Mouse (Mus musculus) forebrain, embryonic 16.5 days (tissue): ENCODE results near the gene Gm8122. TPM values are rescaled to one million over a fixed set of nuclear protein-coding genes. Genes with fewer than 3 reads are reported as not detected.
"Not testable (repeated sequence)": the region's sequence is repeated elsewhere in the genome, so short reads cannot be mapped to it uniquely, and the experiment has no call there.

ENCODE experiments used
- ATAC-seq: fragments of 200-750 bp; cut with Nextera tagmentation; 2 replicates; pipeline ENCODE4 v1.8.0; 2017; ENCODE audit warnings: mild to moderate bottlenecking, moderate library complexity
- H3K27ac ChIP-seq: fragments of 300-500 bp; sonication (generic); 2 replicates; pipeline ENCODE4 v1.5.1; 2014; ENCODE audit warnings: low read length, control low read depth
- H3K27me3 ChIP-seq: fragments of 300-500 bp; sonication (generic); replicated peaks from 2 replicates; pipeline ENCODE4 v1.6.1; 2014; ENCODE audit warnings: low read length; ENCODE audit not compliant: control insufficient read depth, insufficient read depth
- H3K36me3 ChIP-seq: fragments of 300-500 bp; sonication (generic); 2 replicates; pipeline ENCODE4 v1.6.1; 2014; ENCODE audit not compliant: control insufficient read depth, insufficient read depth
- H3K4me1 ChIP-seq: fragments of 300-500 bp; sonication (generic); replicated peaks from 2 replicates; pipeline ENCODE4 v1.6.1; 2014; ENCODE audit warnings: low read length; ENCODE audit not compliant: control insufficient read depth, insufficient read depth
- H3K4me2 ChIP-seq: fragments of 300-500 bp; sonication (generic); 2 replicates; pipeline ENCODE4 v1.6.1; 2014; ENCODE audit warnings: mild to moderate bottlenecking, low read length, control low read depth
- H3K4me3 ChIP-seq: fragments of 300-500 bp; sonication (generic); replicated peaks from 2 replicates; pipeline ENCODE4 v1.5.1; 2014; ENCODE audit warnings: mild to moderate bottlenecking, low read length, control low read depth
- H3K9ac ChIP-seq: fragments of 300-500 bp; sonication (generic); replicated peaks from 2 replicates; pipeline ENCODE4 v1.6.1; 2014; ENCODE audit warnings: low read depth, low read length, control low read depth
- H3K9me3 ChIP-seq: fragments of 300-500 bp; sonication (generic); 2 replicates; pipeline ENCODE4 v1.6.1; 2016; ENCODE audit warnings: low read length; ENCODE audit not compliant: control insufficient read depth
- WGBS: fragments of 180-500 bp; shearing (Covaris S2); extraction: QIAGEN DNeasy Blood & Tissue Kit; methylation state at CpG from one replicate; pipeline ENCODE4 v1.1.7; 2014; 5-methylcytosine and 5-hydroxymethylcytosine counted together
- polyA plus RNA-seq: library from polyadenylated mRNA; unstranded; fragments of >200 nt; fragmentation: Nextera tagmentation; extraction: Ambion mirVana; gene quantifications from 2 replicates; pipeline ENCODE4 v1.2.1, GENCODE M21; 2015

Gm8122 gene
- polyA plus RNA-seq, 1 experiment from 2014 or later = not detected

- whole genome bisulfite sequencing = 85% methylated on average over 2 of the region's 4 CpGs
- H3K4me1 ChIP-seq, H3K9ac ChIP-seq, H3K9me3 ChIP-seq, H3K4me3 ChIP-seq, H3K4me2 ChIP-seq, ATAC-seq, H3K36me3 ChIP-seq, H3K27ac ChIP-seq, H3K27me3 ChIP-seq: not testable (repeated sequence)
These were observed 23.2 kb upstream of the Gm8122 start, which contains the start of gene Gm8126 for GRCm38 (mm10) chr14:43258349-43258748. TSS of gene Gm8126 (plus strand) at chr14:43258649.

DNA sequence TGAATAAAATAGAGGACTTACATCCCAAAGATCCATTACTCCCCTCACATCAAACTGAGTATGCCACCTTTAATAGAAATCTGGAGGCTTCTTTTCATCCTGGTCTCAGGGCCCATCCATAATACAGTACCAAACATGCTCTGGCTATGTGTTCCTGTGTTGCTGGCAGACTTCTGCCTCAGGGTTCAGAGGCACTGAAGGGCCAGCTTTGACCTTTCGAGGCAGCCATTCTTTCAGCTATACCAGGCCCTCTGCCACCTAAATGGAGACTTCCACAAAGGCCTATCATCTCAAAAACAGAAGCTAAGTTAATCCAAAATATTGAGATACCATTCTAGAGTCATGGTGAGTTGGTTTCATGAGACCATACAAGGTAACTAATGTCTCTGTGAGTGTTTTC is 21.4 kb upstream of the Gm8122 start:
- not testable (repeated sequence) for ATAC-seq, H3K4me3 ChIP-seq, H3K9ac ChIP-seq, H3K9me3 ChIP-seq, H3K4me2 ChIP-seq, H3K27ac ChIP-seq, H3K27me3 ChIP-seq, H3K4me1 ChIP-seq, H3K36me3 ChIP-seq
- 71% methylated on average over 1 of the region's 1 CpGs for WGBS

DNA sequence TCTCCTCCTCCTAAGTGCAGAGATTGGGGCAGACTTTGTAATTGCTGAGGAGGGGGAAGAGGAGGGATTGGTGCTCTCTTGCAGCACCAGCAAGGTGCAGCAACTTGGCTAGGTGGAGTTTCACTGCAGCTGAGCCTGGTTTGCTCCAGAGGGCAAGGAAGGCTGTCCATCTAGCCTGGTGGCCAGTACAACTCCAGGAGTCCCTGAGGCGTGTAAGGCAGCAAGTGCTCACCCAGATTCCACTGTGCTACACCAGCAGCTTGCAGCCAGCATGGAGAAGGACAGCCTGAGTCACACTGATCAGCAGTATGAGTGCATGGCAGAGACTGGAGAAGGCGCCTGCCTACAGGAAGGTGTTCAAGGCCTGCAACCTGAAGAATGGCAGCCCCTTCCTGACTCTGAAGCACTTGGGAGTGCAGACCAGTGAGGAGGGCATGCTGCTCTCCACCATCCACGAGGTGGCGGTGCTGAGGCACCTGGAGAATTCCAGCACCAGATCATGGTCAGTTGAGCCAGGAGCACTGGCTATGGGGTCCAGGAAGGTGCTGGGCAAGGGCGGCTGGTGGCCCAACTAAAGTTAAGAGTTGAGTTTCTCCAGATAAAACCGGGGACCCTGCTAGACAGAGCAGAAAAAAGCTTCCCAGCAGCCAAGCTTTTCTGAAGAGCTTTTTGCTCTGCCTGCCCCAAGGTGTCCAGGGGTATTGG is 15.6 kb upstream of the Gm8122 start:
- H3K4me3 ChIP-seq, H3K4me2 ChIP-seq, ATAC-seq, H3K9me3 ChIP-seq, H3K27me3 ChIP-seq, H3K4me1 ChIP-seq, H3K9ac ChIP-seq, H3K36me3 ChIP-seq, H3K27ac ChIP-seq: not testable (repeated sequence)
- whole genome bisulfite sequencing = 40% methylated on average over 5 of the region's 6 CpGs

DNA sequence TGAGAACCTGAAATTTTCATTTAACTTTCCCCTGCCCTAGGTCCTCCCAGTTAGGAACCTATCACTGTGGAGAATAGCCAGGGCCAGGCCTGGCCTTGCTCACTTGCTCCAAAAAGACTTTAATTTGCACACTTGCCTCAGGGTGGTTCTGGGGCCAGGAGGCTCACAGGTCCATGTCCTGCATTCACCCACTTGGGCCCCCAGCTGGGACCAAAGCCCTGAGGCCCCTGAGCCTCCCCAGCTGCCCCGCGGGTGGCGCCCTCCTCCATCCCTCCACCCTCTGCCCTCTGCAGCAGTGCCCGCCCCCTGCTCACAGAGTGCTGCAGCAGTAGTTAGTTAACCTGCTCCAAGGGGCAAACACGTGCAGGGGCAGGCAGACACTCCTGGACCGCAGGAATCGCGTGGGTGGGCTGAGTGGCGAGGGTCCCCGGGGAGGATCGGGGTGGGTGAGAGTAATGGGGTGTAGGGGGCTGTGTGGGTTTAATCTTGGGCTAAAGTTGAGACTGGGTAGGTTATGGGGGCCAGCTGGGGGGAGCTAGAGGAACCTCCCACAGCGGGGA is 14.6 kb upstream of the Gm8122 start:
- H3K9ac ChIP-seq, H3K9me3 ChIP-seq, H3K4me2 ChIP-seq, H3K36me3 ChIP-seq, H3K27me3 ChIP-seq, ATAC-seq, H3K4me1 ChIP-seq, H3K27ac ChIP-seq, H3K4me3 ChIP-seq: not testable (repeated sequence)
- WGBS = 27% methylated on average over 7 of the region's 12 CpGs

DNA sequence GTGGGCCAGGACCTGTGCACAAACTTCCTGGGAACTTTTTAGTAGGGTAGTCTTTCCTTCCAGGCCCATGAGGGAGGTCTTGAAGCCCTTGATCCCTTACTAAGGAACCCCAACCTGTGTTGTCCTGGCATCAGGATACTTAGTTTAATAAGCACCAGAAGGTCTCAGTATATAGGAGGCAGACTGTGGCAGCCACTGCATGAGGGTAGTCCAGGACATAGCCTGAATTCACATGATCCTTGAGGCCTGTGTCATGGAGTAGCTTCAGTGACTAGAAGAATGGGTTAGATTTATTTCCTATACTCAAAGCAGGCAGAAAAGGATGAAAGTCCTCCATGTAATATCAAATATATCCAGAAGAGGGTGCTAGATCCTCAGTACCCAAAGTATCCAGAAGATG is 2.7 kb upstream of the Gm8122 start:
- not testable (repeated sequence) for H3K9ac ChIP-seq, H3K36me3 ChIP-seq, H3K4me2 ChIP-seq, H3K27ac ChIP-seq, ATAC-seq, H3K4me3 ChIP-seq, H3K9me3 ChIP-seq, H3K4me1 ChIP-seq, H3K27me3 ChIP-seq

Other genes with a start within 250 kb of the Gm8122 start
- not detected in 2 replicates for gene Gm8082, start 241.7 kb downstream of the Gm8122 start, polyA plus RNA-seq
- not detected in 2 replicates for gene Gm10376, start 219.7 kb downstream of the Gm8122 start, polyA plus RNA-seq
- not detected in 2 replicates for gene Gm8094, start 158.7 kb downstream of the Gm8122 start, polyA plus RNA-seq
- gene Gm8104, start 134.7 kb downstream of the Gm8122 start, polyA plus RNA-seq = not detected in 2 replicates
- not detected in 2 replicates for gene Gm7233, start 55.4 kb downstream of the Gm8122 start, polyA plus RNA-seq
- gene Gm8126, start 23.3 kb upstream of the Gm8122 start, polyA plus RNA-seq = not detected in 2 replicates
- not detected in 2 replicates for gene Gm9732, start 39.7 kb upstream of the Gm8122 start, polyA plus RNA-seq
- gene Gm8127, start 58.5 kb upstream of the Gm8122 start, polyA plus RNA-seq = not detected in 2 replicates
- not detected in 2 replicates for gene 1700001F09Rik, start 112.5 kb upstream of the Gm8122 start, polyA plus RNA-seq
- gene Gm8138, start 181.0 kb upstream of the Gm8122 start, polyA plus RNA-seq = not detected in 2 replicates